Mouse (Mus musculus): ENCODE data around the gene Olfr430. TPM values are rescaled to one million over a fixed set of nuclear protein-coding genes. Genes with fewer than 3 reads are reported as not detected.

Olfr430 gene
- total RNA-seq (2023), result not detected

DNA sequence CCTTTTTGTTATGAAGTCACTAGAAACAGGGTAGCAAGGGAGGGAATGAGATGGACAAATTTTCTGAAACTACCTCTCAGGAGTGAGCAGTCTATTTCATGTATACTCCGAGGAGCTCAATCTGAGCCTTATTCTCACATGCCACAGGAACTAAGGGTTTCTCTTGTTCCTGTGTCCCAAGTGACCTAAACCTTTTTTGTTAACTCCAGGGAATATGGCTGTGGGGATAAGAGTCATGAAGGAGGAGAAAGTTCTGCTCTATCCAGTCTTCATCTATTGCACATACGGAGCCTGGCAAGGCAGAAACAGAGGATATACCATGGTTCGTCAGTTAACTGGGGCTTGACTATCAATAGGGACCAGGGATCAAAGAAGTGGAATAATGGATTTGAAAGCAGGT, at the start of gene Olfr430:
Gene Olfr430, plus strand, starts transcription at position 301 of the 400 bp plus-strand sequence.

DNA sequence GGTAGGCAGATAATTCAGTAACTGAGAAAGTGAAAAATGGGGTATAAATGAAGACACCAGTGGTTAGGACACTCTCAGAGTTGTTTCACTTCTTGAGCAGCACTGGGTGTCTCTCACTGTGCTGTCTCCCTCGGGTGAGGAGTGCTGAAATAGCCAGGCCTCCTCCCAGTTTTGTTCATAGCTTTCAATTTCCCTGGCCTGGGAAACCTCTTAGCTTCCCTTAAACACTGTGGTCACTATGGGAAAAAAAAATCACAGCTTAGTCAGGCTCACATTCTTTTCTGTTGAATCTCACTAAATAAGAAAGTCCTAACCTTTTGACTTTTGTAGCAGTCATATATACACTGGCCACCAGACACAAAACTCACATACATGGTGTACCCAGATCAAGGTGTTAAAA, 34.7 kb upstream of the Olfr430 start, which contains the start of gene Ifi205:
Gene Ifi205, minus strand, starts transcription at position 113 of the 400 bp plus-strand sequence.

GRCm38 (mm10) chr1:174040523-174041177, 25.8 kb upstream of the Olfr430 start, which contains the start of gene Olfr433:
Gene Olfr433, plus strand, starts transcription at chr1:174040705.

DNA sequence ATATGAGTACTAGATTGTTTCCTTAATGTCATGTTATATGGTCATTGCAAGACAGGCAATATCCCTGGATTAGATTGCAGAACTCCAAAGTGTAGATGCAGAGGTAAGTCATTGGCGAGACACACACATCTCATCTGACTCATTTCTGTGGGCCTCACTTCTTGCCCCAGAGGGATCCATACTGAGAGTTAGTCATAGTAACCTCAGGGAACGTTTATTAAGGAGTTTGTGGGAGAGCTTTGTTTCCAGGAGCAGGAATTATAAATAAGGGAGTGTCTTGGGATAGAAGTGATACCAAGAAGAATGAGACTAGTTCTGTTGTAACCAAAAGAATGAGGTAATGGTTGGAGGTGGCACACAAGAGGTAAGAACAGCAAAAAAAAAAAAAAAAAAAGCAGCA, 17.5 kb upstream of the Olfr430 start, which contains the start of gene Olfr432:
Gene Olfr432, plus strand, starts transcription at position 313 of the 400 bp plus-strand sequence.

DNA sequence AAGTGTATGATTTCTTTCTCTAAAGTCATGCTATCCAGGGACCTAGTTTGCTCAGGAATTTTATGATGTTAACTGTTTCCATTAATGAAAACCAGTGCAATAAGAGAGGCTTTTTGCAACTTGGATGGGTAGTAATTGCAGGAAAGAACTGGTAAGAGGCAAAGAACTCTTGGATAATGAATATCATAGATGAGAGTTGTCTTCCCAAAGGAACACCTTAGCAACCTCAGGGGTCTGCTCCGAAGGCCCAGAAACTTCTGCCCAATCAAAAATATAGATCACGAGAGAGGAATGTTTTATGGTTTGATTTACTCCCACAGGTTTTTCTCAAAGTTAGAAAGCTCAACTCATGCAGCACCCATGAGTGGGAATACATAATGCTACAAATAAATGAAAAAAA, 17.6 kb downstream of the Olfr430 start, which contains the start of gene Olfr429:
Gene Olfr429, plus strand, starts transcription at position 301 of the 400 bp plus-strand sequence.

GRCm38 (mm10) chr1:174096591-174096990, 30.2 kb downstream of the Olfr430 start, which contains the start of gene Olfr427:
Gene Olfr427, plus strand, starts transcription at chr1:174096891.

DNA sequence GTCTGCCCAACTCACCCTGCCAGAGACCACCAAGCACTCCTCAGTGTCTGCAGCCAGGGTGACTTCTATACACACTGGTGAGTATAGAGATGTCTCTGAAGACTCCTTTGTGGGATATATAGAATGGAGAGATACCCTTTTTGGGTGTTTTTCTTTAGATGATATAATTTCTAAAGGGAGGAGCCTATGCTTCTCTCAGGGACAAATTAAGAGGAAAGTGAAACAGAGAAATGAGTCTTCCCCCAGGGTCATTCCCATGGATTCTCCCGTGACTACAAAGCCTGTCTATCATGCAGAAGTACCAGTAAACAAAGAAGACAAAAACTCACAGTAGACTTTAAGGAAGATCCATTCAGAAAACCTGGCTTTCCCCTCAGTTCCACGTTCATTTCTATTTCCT, 54.7 kb downstream of the Olfr430 start, which contains the start of gene Olfr231:
Gene Olfr231, minus strand, starts transcription at position 101 of the 400 bp plus-strand sequence.

Other genes with a start within 250 kb of the Olfr430 start
- gene Ifi211, start 153.6 kb upstream of the Olfr430 start, total RNA-seq (2023), result under 1 TPM in 1 of 2 experiments, not detected in 1; 0.47 TPM
- 100 to 1,000 TPM; 244 to 315 TPM for gene Mndal, start 124.1 kb upstream of the Olfr430 start, total RNA-seq (2023)
- 100 to 1,000 TPM; 185 to 212 TPM for gene Ifi203, start 123.9 kb upstream of the Olfr430 start, total RNA-seq (2023)
- not detected for gene Ifi202b, start 83.9 kb upstream of the Olfr430 start, total RNA-seq (2023)
- gene Ifi205, start 34.8 kb upstream of the Olfr430 start, total RNA-seq (2023), result 1 to 10 TPM; 3.6 to 5.8 TPM
- gene Olfr433, start 25.9 kb upstream of the Olfr430 start, total RNA-seq (2023), result not detected
- not detected for gene Olfr432, start 17.4 kb upstream of the Olfr430 start, total RNA-seq (2023)
- gene Olfr429, start 17.7 kb downstream of the Olfr430 start, total RNA-seq (2023), result not detected
- not detected for gene Olfr427, start 30.3 kb downstream of the Olfr430 start, total RNA-seq (2023)
- not detected for gene Olfr231, start 54.6 kb downstream of the Olfr430 start, total RNA-seq (2023)
- gene Olfr424, start 64.9 kb downstream of the Olfr430 start, total RNA-seq (2023), result not detected
- gene Olfr420, start 89.0 kb downstream of the Olfr430 start, total RNA-seq (2023), result not detected
- gene Spta1, start 106.2 kb downstream of the Olfr430 start, total RNA-seq (2023), result under 1 TPM in 1 of 2 experiments, not detected in 1; 0.12 TPM
- not detected for gene Olfr419, start 185.5 kb downstream of the Olfr430 start, total RNA-seq (2023)